Mouse (Mus musculus) adrenal gland, postnatal 25 days (tissue): ENCODE data around the gene Nalcn. TPM values are rescaled to one million over a fixed set of nuclear protein-coding genes. Genes with fewer than 3 reads are reported as not detected.

Source experiments
- DNase-seq: peaks from one replicate; pipeline ENCODE4 v3.0.0; 2021; ENCODE audit warnings: mixed read lengths
- total RNA-seq: library from RNA; stranded (reverse); gene quantifications from 2 replicates; pipeline ENCODE4 v1.2.3, GENCODE M21; 2021

Nalcn gene
- total RNA-seq, 1 experiment from 2014 or later: 6.4 TPM

- DNase-seq: no peak
These were observed 114.0 kb downstream of the Nalcn start for GRCm38 (mm10) chr14:123512923-123513322.

GRCm38 (mm10) chr14:123495544-123495943, 131.4 kb downstream of the Nalcn start:
- DNase-seq: no peak

- DNase-seq: no peak
These were observed 138.3 kb downstream of the Nalcn start for GRCm38 (mm10) chr14:123488575-123489207.

GRCm38 (mm10) chr14:123462026-123462425, 164.9 kb downstream of the Nalcn start:
- peak; percentile 61 for DNase-seq

GRCm38 (mm10) chr14:123446031-123446430, 180.9 kb downstream of the Nalcn start:
- peak; percentile 15 for DNase-seq

- DNase-seq: no peak
These were observed 191.4 kb downstream of the Nalcn start for GRCm38 (mm10) chr14:123435542-123435941.

- DNase-seq: no peak
These were observed 250.6 kb downstream of the Nalcn start for GRCm38 (mm10) chr14:123376167-123376855.

GRCm38 (mm10) chr14:123371522-123371921, 255.4 kb downstream of the Nalcn start:
- DNase-seq: no peak

- DNase-seq: no peak
These were observed 267.3 kb downstream of the Nalcn start for GRCm38 (mm10) chr14:123359691-123360090.

- no peak for DNase-seq
These were observed 274.0 kb downstream of the Nalcn start for GRCm38 (mm10) chr14:123352973-123353372.

- no peak for DNase-seq
These were observed 295.1 kb downstream of the Nalcn start for GRCm38 (mm10) chr14:123331841-123332240.

GRCm38 (mm10) chr14:123314369-123314768, 312.6 kb downstream of the Nalcn start:
- DNase-seq: no peak

- DNase-seq: no peak
These were observed 314.6 kb downstream of the Nalcn start for GRCm38 (mm10) chr14:123312371-123312770.

- DNase-seq: no peak
These were observed 330.9 kb downstream of the Nalcn start for GRCm38 (mm10) chr14:123296068-123296467.

GRCm38 (mm10) chr14:123291118-123292007, 335.6 kb downstream of the Nalcn start:
- no peak for DNase-seq

GRCm38 (mm10) chr14:123282165-123282564, 344.8 kb downstream of the Nalcn start:
- no peak for DNase-seq

- no peak for DNase-seq
These were observed 354.8 kb downstream of the Nalcn start for GRCm38 (mm10) chr14:123272121-123272520.

- DNase-seq: no peak
These were observed 386.2 kb downstream of the Nalcn start for GRCm38 (mm10) chr14:123240738-123241137.

GRCm38 (mm10) chr14:123239945-123240344, 387.0 kb downstream of the Nalcn start:
- no peak for DNase-seq

GRCm38 (mm10) chr14:123237002-123237401, 389.9 kb downstream of the Nalcn start:
- DNase-seq: no peak

- no peak for DNase-seq
These were observed 394.2 kb downstream of the Nalcn start for GRCm38 (mm10) chr14:123232630-123233206.
